Mouse (Mus musculus) layer of hippocampus, adult 6 months (tissue): ENCODE results near the gene Zfp157. TPM values are rescaled to one million over a fixed set of nuclear protein-coding genes. Genes with fewer than 3 reads are reported as not detected.

ENCODE experiments used
- long read RNA-seq, 2 experiments: library from polyadenylated mRNA; unstranded; transcript quantifications; one replicate each; pipeline ENCODE4 v2.0.0; 2019 to 2020
- polyA plus RNA-seq: library from polyadenylated mRNA; unstranded; fragments of <200 nt; fragmentation: Nextera tagmentation; gene quantifications from 2 replicates; pipeline ENCODE4 v1.2.3, GENCODE M21; 2021

Gene Zfp157
- polyA plus RNA-seq, result 8.2 and 8.5 TPM in 2 replicates
- long read RNA-seq, experiment 1, full-length matches to known transcripts, result 25 of 29 reads
- long read RNA-seq, experiment 1, partial matches to known transcripts, result 0 of 29 reads
- long read RNA-seq, experiment 1, other reads (novel, unspliced or antisense), result 4 of 29 reads
- long read RNA-seq, experiment 2, full-length matches to known transcripts, result 64 of 79 reads
- long read RNA-seq, experiment 2, partial matches to known transcripts, result 3 of 79 reads
- long read RNA-seq, experiment 2, other reads (novel, unspliced or antisense), result 12 of 79 reads

GRCm38 (mm10) chr5:138441286-138442194 lies at the start of gene Zfp157:
Gene Zfp157 (plus strand): TSS chr5:138441468.

Other genes starting within 250 kb of the Zfp157 start
- 5.3 and 7.4 TPM in 2 replicates for gene Mblac1, start 247.2 kb upstream of the Zfp157 start, polyA plus RNA-seq
- gene Nxpe5, start 215.6 kb upstream of the Zfp157 start, polyA plus RNA-seq, result not detected in 2 replicates
- 106 and 108 TPM in 2 replicates for gene Lamtor4, start 186.0 kb upstream of the Zfp157 start, polyA plus RNA-seq
- 4.3 and 4.5 TPM in 2 replicates for gene BC037034, start 177.4 kb upstream of the Zfp157 start, polyA plus RNA-seq
- 3.9 and 4.6 TPM in 2 replicates for gene Gal3st4, start 168.6 kb upstream of the Zfp157 start, polyA plus RNA-seq
- 0.03 TPM in 1 of 2 replicates, not detected in the other for gene Gm43720, start 161.5 kb upstream of the Zfp157 start, polyA plus RNA-seq
- 0.10 and 0.13 TPM in 2 replicates for gene Gpc2, start 161.5 kb upstream of the Zfp157 start, polyA plus RNA-seq
- gene Stag3, start 161.2 kb upstream of the Zfp157 start, polyA plus RNA-seq, result 0.10 TPM in 1 of 2 replicates, not detected in the other
- gene Pvrig, start 99.5 kb upstream of the Zfp157 start, polyA plus RNA-seq, result 0.18 and 0.26 TPM in 2 replicates
- gene 1700123K08Rik, start 123.2 kb downstream of the Zfp157 start, polyA plus RNA-seq, result not detected in 2 replicates
- gene Zfp68, start 178.3 kb downstream of the Zfp157 start, polyA plus RNA-seq, result 22.9 and 24.4 TPM in 2 replicates
- gene A430033K04Rik, start 181.4 kb downstream of the Zfp157 start, polyA plus RNA-seq, result 7.0 and 8.7 TPM in 2 replicates